Comparison of ENCODE assay signal across 18 mouse cellular contexts in the genomic region with DNA sequence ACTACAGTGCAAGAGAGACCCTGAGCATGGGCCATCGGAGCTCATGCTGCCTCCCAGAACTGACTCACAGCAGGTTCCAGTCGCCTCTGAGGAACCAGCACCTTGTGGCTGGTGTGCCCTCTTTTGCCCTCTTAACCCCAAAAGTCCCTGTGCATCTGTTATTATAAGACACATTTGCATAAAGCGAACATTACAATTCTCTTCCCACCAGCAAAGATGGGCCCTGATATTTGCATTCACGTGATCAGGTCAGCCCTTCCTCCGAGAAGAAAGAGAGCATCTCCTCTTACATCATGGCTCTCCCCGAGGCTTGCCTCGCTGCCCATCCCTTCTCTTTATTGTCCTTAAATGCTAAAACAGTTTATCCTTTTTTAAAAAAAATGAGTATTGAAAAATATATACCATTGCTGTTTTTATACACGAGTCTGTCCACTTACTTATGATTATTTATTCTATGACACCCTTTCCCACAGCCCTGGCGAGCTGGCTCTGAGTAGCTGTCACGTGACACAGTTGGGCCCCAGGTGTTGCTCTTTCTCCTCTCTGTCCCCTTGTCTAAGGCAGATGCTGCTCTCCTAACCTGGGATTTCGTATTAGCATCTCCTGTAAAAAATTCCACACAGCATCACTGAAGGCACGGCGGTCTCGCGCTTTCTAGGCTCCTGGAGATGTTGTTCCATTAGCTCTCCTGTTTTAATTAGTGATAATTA. TPM values are rescaled to one million over a fixed set of nuclear protein-coding genes. Genes with fewer than 3 reads are reported as not detected.
DNase-seq lines count a peak whose midpoint lies in the region; ATAC-seq and TF ChIP-seq lines count a peak whose summit lies in the region.
"Had no signal": no experiment of that assay in that cellular context is flagged by ENCODE, and none has a peak within 500 bp of the region (broad histone marks: within the 10 kb centered on the region; RNA-seq: fewer than 3 reads in every experiment).

No protein-coding gene starts in this region.

- TF ChIP-seq CTCF in midbrain, postnatal 0 days (IDR thresholded peaks at IDR 0.05) = no peak

- no peak overlapping the region for H3K9ac ChIP-seq in forebrain, embryonic 11.5 days (ENCODE audit: low read length)
- no peak overlapping the region for H3K9ac ChIP-seq in midbrain, embryonic 12.5 days (replicated peaks)
- H3K9ac ChIP-seq in midbrain, postnatal 0 days (replicated peaks; ENCODE audit: low read length, poor library complexity, severe bottlenecking) = no peak overlapping the region
- H3K9ac ChIP-seq in hindbrain, embryonic 16.5 days (ENCODE audit: low read depth, low read length) = no peak overlapping the region
- H3K9ac ChIP-seq: embryonic facial prominence, embryonic 12.5 days; intestine, embryonic 15.5 days had no signal

- DNase-seq in forebrain, embryonic 10.5 days (ENCODE audit: extremely low spot score, low spot score) = no peak
- no peak for DNase-seq in forebrain, embryonic 11.5 days (ENCODE audit: low spot score)
- no peak for DNase-seq in midbrain, postnatal 0 days (ENCODE audit: low spot score)
- no peak for DNase-seq in adrenal gland, postnatal 10 days
- DNase-seq in thymus, adult 18-20 months = no peak
- DNase-seq: adrenal gland, adult 8-10 months; cerebellum, adult 11-12 months; cerebellum, postnatal 36 days; heart, postnatal 10 days; liver; lung, adult 18-20 months; right cerebral cortex, postnatal 25 days; thymus, postnatal 36 days had no signal

- H3K9me3 ChIP-seq in forebrain, embryonic 10.5 days = no peaks in the 10 kb centered on the region
- H3K9me3 ChIP-seq in forebrain, embryonic 11.5 days (ENCODE audit: control insufficient read depth, low read length) = no peaks in the 10 kb centered on the region
- no peaks in the 10 kb centered on the region for H3K9me3 ChIP-seq in midbrain, embryonic 12.5 days
- no peaks in the 10 kb centered on the region for H3K9me3 ChIP-seq in midbrain, postnatal 0 days (ENCODE audit: low read length)
- H3K9me3 ChIP-seq in hindbrain, embryonic 16.5 days (ENCODE audit: control insufficient read depth, low read length) = no peaks in the 10 kb centered on the region
- H3K9me3 ChIP-seq: embryonic facial prominence, embryonic 12.5 days; intestine, embryonic 15.5 days had no signal

- H3K27ac ChIP-seq in forebrain, embryonic 10.5 days = 0 out of 2 replicates have a peak overlapping the region, but pooled peaks have one; percentile 15
- H3K27ac ChIP-seq in forebrain, embryonic 11.5 days (ENCODE audit: low read depth, low read length) = no peak overlapping the region
- H3K27ac ChIP-seq in midbrain, embryonic 12.5 days (replicated peaks) = peak overlapping the region; percentile 63
- no peak overlapping the region for H3K27ac ChIP-seq in midbrain, postnatal 0 days (ENCODE audit: low read depth, low read length)
- peak overlapping the region; percentile 51 for H3K27ac ChIP-seq in hindbrain, embryonic 16.5 days (ENCODE audit: low read depth, low read length)
- H3K27ac ChIP-seq: embryonic facial prominence, embryonic 12.5 days; intestine, embryonic 15.5 days had no signal

- H3K4me1 ChIP-seq in forebrain, embryonic 10.5 days = peaks cover 9% of the 10 kb centered on the region
- no peaks in the 10 kb centered on the region for H3K4me1 ChIP-seq in forebrain, embryonic 11.5 days (replicated peaks; ENCODE audit: control insufficient read depth, insufficient read depth, low read length)
- peaks cover 8% of the 10 kb centered on the region; the same call in 1 of the 2 replicates for H3K4me1 ChIP-seq in midbrain, embryonic 12.5 days
- H3K4me1 ChIP-seq in midbrain, postnatal 0 days (ENCODE audit: insufficient read depth, low read length) = no peaks in the 10 kb centered on the region
- H3K4me1 ChIP-seq in hindbrain, embryonic 16.5 days (ENCODE audit: control insufficient read depth, insufficient read depth, low read depth, low read length) = peaks cover 6% of the 10 kb centered on the region; the same call in 1 of the 2 replicates
- H3K4me1 ChIP-seq: embryonic facial prominence, embryonic 12.5 days; intestine, embryonic 15.5 days had no signal

- no peak for ATAC-seq in forebrain, embryonic 11.5 days (replicated peaks; ENCODE audit: low FRiP score)
- peak; percentile 30; the same call in 1 of the 2 replicates for ATAC-seq in midbrain, embryonic 12.5 days (ENCODE audit: low FRiP score, low read depth)
- ATAC-seq in midbrain, postnatal 0 days (ENCODE audit: low FRiP score) = no peak
- peak; percentile 35; the same call in 1 of the 2 replicates for ATAC-seq in hindbrain, embryonic 16.5 days
- no peak for ATAC-seq in monocyte, adult 5-6 weeks (replicated peaks; ENCODE audit: insufficient number of reproducible peaks, low FRiP score, low TSS enrichment, poor library complexity, severe bottlenecking)
- ATAC-seq: intestine, embryonic 15.5 days had no signal

- no peak overlapping the region for H3K4me3 ChIP-seq in forebrain, embryonic 10.5 days
- no peak overlapping the region for H3K4me3 ChIP-seq in forebrain, embryonic 11.5 days (ENCODE audit: low read depth, low read length)
- no peak overlapping the region for H3K4me3 ChIP-seq in midbrain, embryonic 12.5 days
- no peak overlapping the region for H3K4me3 ChIP-seq in midbrain, postnatal 0 days (ENCODE audit: low read depth, low read length)
- H3K4me3 ChIP-seq in hindbrain, embryonic 16.5 days (ENCODE audit: low read length) = no peak overlapping the region
- H3K4me3 ChIP-seq: embryonic facial prominence, embryonic 12.5 days; intestine, embryonic 15.5 days had no signal

- H3K4me2 ChIP-seq in forebrain, embryonic 11.5 days (ENCODE audit: low read depth, low read length, severe bottlenecking) = no peak overlapping the region
- H3K4me2 ChIP-seq in midbrain, embryonic 12.5 days (replicated peaks) = no peak overlapping the region
- H3K4me2 ChIP-seq in midbrain, postnatal 0 days (ENCODE audit: low read depth, low read length, poor library complexity, severe bottlenecking) = no peak overlapping the region
- H3K4me2 ChIP-seq in hindbrain, embryonic 16.5 days (ENCODE audit: low read length) = no peak overlapping the region
- H3K4me2 ChIP-seq: embryonic facial prominence, embryonic 12.5 days; intestine, embryonic 15.5 days had no signal

- 86% methylated on average over 15 of the region's 15 CpGs for WGBS in forebrain, embryonic 10.5 days
- 84% methylated on average over 15 of the region's 15 CpGs for WGBS in forebrain, embryonic 11.5 days
- 67% methylated on average over 15 of the region's 15 CpGs for WGBS in midbrain, embryonic 12.5 days
- WGBS in midbrain, postnatal 0 days = 62% methylated on average over 15 of the region's 15 CpGs
- WGBS in hindbrain, embryonic 16.5 days = 57% methylated on average over 15 of the region's 15 CpGs

- no peaks in the 10 kb centered on the region for H3K36me3 ChIP-seq in forebrain, embryonic 10.5 days (replicated peaks)
- no peaks in the 10 kb centered on the region for H3K36me3 ChIP-seq in forebrain, embryonic 11.5 days (ENCODE audit: control insufficient read depth, insufficient read depth, low read length)
- H3K36me3 ChIP-seq in midbrain, embryonic 12.5 days = no peaks in the 10 kb centered on the region
- no peaks in the 10 kb centered on the region for H3K36me3 ChIP-seq in midbrain, postnatal 0 days (ENCODE audit: insufficient read depth, low read length)
- no peaks in the 10 kb centered on the region for H3K36me3 ChIP-seq in hindbrain, embryonic 16.5 days (ENCODE audit: control insufficient read depth, insufficient read depth, low read length)
- H3K36me3 ChIP-seq: embryonic facial prominence, embryonic 12.5 days; intestine, embryonic 15.5 days had no signal

- H3K27me3 ChIP-seq in forebrain, embryonic 10.5 days (ENCODE audit: poor library complexity, severe bottlenecking) = no peaks in the 10 kb centered on the region
- H3K27me3 ChIP-seq in forebrain, embryonic 11.5 days (ENCODE audit: control insufficient read depth, insufficient read depth, low read length) = no peaks in the 10 kb centered on the region
- H3K27me3 ChIP-seq in midbrain, embryonic 12.5 days = no peaks in the 10 kb centered on the region
- no peaks in the 10 kb centered on the region for H3K27me3 ChIP-seq in midbrain, postnatal 0 days (ENCODE audit: insufficient read depth, low read length)
- no peaks in the 10 kb centered on the region for H3K27me3 ChIP-seq in hindbrain, embryonic 16.5 days (replicated peaks; ENCODE audit: control insufficient read depth, insufficient read depth, low read length)
- H3K27me3 ChIP-seq: embryonic facial prominence, embryonic 12.5 days; intestine, embryonic 15.5 days had no signal

RNA-seq across cellular contexts. Expression of gene Bend3, which starts 56.4 kb away (rescaled TPM):
- 8.8 and 9.2 TPM in 2 replicates for polyA plus RNA-seq in forebrain, embryonic 10.5 days (2016; fragmentation: Nextera tagmentation; extraction: Ambion mirVana)
- 11.9 and 13.4 TPM in 2 replicates for polyA plus RNA-seq in forebrain, embryonic 11.5 days (2014; fragmentation: Nextera tagmentation; extraction: Ambion mirVana)
- 8.0 and 9.8 TPM in 2 replicates for polyA plus RNA-seq in midbrain, embryonic 12.5 days (2016; fragmentation: Nextera tagmentation; extraction: Ambion mirVana)
- 10.1 and 10.8 TPM in 2 replicates for total RNA-seq in midbrain, postnatal 0 days (2014; rRNA removed)
- 2.0 and 3.0 TPM in 2 replicates for polyA plus RNA-seq in midbrain, postnatal 0 days (2015; fragmentation: Nextera tagmentation; extraction: Ambion mirVana)
- 1.6 and 3.3 TPM in 2 replicates for polyA plus RNA-seq in hindbrain, embryonic 16.5 days (2015; fragmentation: Nextera tagmentation; extraction: Ambion mirVana)
- total RNA-seq in adrenal gland, postnatal 10 days (2021) = 1 to 10 TPM; 7.8 to 10.0 TPM
- 1.4 to 6.0 TPM (median 1.5 TPM) in 3 replicates for total RNA-seq in monocyte, adult 5-6 weeks (2017)

Comparison
In these comparisons a context has a peak if more than half of its experiments do, and no peak if none do; other contexts are left out.
1. H3K27ac ChIP-seq: peak in forebrain, embryonic 10.5 days (single experiment), midbrain, embryonic 12.5 days (single experiment) and hindbrain, embryonic 16.5 days (single experiment); none in forebrain, embryonic 11.5 days (single experiment) and midbrain, postnatal 0 days (single experiment).
2. ATAC-seq: peak in midbrain, embryonic 12.5 days (single experiment) and hindbrain, embryonic 16.5 days (single experiment); none in forebrain, embryonic 11.5 days (single experiment), midbrain, postnatal 0 days (single experiment) and monocyte, adult 5-6 weeks (single experiment).